Mouse (Mus musculus) megakaryocyte, embryonic 14.5 days (primary cell): ENCODE measurements around the gene Hps3.

Experiments
- FLI1 ChIP-seq: IDR thresholded peaks from 2 replicates; pipeline ENCODE4 v1.6.1; 2012; ENCODE audit warnings: low read length, inconsistent platforms, mixed read lengths
- GATA1 ChIP-seq: IDR thresholded peaks from 3 replicates; pipeline ENCODE4 v1.6.1; 2012; ENCODE audit warnings: mixed read lengths, low read length, inconsistent platforms, borderline replicate concordance

DNA sequence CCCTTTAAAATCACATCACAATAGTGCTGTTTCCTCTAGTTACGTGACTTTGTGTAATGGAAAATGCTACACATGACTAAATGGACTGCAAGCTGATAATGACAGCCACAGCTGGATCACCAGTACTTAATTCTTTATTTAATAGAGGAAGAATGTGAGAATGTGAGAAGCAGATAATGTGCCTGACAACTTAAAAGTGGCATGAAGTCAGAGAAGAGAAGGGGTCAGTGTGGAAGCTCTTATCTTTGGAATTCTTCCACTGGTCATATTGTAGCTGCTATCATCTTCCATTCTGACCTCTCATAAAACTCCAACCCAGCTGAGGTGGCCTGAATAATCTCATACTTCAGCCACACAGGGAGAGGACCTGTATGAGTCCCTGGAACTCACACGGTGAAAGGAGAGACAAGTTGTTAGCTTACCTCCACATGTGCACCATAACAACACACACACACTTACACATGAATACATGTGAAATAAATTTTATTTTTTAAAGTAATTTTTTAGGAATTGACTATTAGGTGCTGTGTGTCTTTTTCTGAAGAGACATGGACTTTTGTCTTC is 70.4 kb downstream of the Hps3 start:
- no peak for TF ChIP-seq GATA1
- TF ChIP-seq FLI1: no peak
